Mouse (Mus musculus) midbrain, embryonic 12.5 days (tissue): ENCODE data around the gene Lrrc28. TPM values are rescaled to one million over a fixed set of nuclear protein-coding genes. Genes with fewer than 3 reads are reported as not detected.
"Not testable (repeated sequence)": the region's sequence is repeated elsewhere in the genome, so short reads cannot be mapped to it uniquely, and the experiment has no call there.

ENCODE experiments used
- ATAC-seq: fragments of 200-750 bp; cut with Nextera tagmentation; 2 replicates; pipeline ENCODE4 v1.8.0; 2017; ENCODE audit warnings: low read depth, moderate TSS enrichment, moderate library complexity; ENCODE audit not compliant: low FRiP score
- H3K27ac ChIP-seq: fragments of 300-500 bp; sonication (generic); replicated peaks from 2 replicates; pipeline ENCODE4 v1.5.1; 2016; ENCODE audit warnings: mild to moderate bottlenecking
- H3K27me3 ChIP-seq: fragments of 300-500 bp; sonication (generic); 2 replicates; pipeline ENCODE4 v1.6.1; 2016; ENCODE audit warnings: mild to moderate bottlenecking
- H3K36me3 ChIP-seq: fragments of 300-500 bp; sonication (generic); 2 replicates; pipeline ENCODE4 v1.6.1; 2016
- H3K4me1 ChIP-seq: fragments of 300-500 bp; sonication (generic); 2 replicates; pipeline ENCODE4 v1.6.1; 2016
- H3K4me2 ChIP-seq: fragments of 300-500 bp; sonication (generic); replicated peaks from 2 replicates; pipeline ENCODE4 v1.6.1; 2016; ENCODE audit warnings: mild to moderate bottlenecking, moderate library complexity
- H3K4me3 ChIP-seq: fragments of 300-500 bp; sonication (generic); 2 replicates; pipeline ENCODE4 v1.5.1; 2016; ENCODE audit warnings: mild to moderate bottlenecking
- H3K9ac ChIP-seq: fragments of 300-500 bp; sonication (generic); replicated peaks from 2 replicates; pipeline ENCODE4 v1.6.1; 2016; ENCODE audit warnings: mild to moderate bottlenecking, moderate library complexity
- H3K9me3 ChIP-seq: fragments of 300-500 bp; sonication (generic); 2 replicates; pipeline ENCODE4 v1.6.1; 2016; ENCODE audit warnings: mild to moderate bottlenecking
- WGBS: fragments of 180-500 bp; shearing (Covaris S2); methylation state at CpG from one replicate; pipeline ENCODE4 v1.1.7; 2016; 5-methylcytosine and 5-hydroxymethylcytosine counted together
- polyA plus RNA-seq: library from polyadenylated mRNA; unstranded; fragments of >200 nt; fragmentation: Nextera tagmentation; extraction: Ambion mirVana; gene quantifications from 2 replicates; pipeline ENCODE4 v1.2.1, GENCODE M21; 2016

The Lrrc28 gene
- polyA plus RNA-seq, 1 experiment from 2014 or later: 29.8 TPM

DNA sequence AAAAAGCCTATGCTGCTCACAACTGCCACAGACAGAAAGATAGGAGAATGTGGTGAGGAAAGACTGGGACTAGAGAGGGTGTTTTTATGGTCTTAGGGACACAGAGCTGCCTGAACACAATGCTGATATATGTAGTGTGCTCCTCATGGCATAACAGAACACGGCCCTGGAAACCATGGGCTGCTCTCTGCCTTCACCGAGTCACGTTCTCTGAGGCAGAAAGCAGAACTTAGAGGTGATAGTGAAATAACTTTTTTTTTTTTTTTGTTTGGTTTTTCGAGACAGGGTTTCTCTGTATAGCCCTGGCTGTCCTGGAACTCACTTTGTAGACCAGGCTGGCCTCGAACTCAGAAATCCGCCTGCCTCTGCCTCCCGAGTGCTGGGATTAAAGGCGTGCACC lies 121.0 kb downstream of the Lrrc28 start:
- H3K27me3 ChIP-seq, H3K4me2 ChIP-seq, H3K9ac ChIP-seq, ATAC-seq, H3K36me3 ChIP-seq, H3K4me3 ChIP-seq, H3K9me3 ChIP-seq: not testable (repeated sequence)
- Histone ChIP-seq H3K27ac (0 out of 2 replicates have a peak overlapping the region, but pooled peaks have one; percentile 54), H3K4me1 (peaks cover 18% of the 10 kb centered on the region)
- 94% methylated on average over 8 of the region's 8 CpGs for whole genome bisulfite sequencing

- WGBS: 40% methylated on average over 7 of the region's 7 CpGs
- Histone ChIP-seq H3K27me3 (no peaks in the 10 kb centered on the region), H3K4me1 (peaks cover 16% of the 10 kb centered on the region), H3K9me3 (no peaks in the 10 kb centered on the region), H3K4me2 (no peak overlapping the region; the same call in 1 of the 2 replicates), H3K4me3 (no peak overlapping the region), H3K27ac (peak overlapping the region; percentile 54), H3K36me3 (no peaks in the 10 kb centered on the region), H3K9ac (no peak overlapping the region)
- peak; percentile 56; the same call in 1 of the 2 replicates for ATAC-seq
Observed at GRCm38 (mm10) chr7:67523400-67523799, 121.7 kb downstream of the Lrrc28 start.

- H3K36me3 ChIP-seq, H3K27ac ChIP-seq, H3K4me2 ChIP-seq, H3K4me3 ChIP-seq, ATAC-seq, H3K9ac ChIP-seq, H3K27me3 ChIP-seq, H3K9me3 ChIP-seq: not testable (repeated sequence)
- peaks cover 10% of the 10 kb centered on the region for H3K4me1 ChIP-seq
- 91% methylated on average over 5 of the region's 5 CpGs for WGBS
Observed at GRCm38 (mm10) chr7:67521731-67522130, 123.3 kb downstream of the Lrrc28 start.

DNA sequence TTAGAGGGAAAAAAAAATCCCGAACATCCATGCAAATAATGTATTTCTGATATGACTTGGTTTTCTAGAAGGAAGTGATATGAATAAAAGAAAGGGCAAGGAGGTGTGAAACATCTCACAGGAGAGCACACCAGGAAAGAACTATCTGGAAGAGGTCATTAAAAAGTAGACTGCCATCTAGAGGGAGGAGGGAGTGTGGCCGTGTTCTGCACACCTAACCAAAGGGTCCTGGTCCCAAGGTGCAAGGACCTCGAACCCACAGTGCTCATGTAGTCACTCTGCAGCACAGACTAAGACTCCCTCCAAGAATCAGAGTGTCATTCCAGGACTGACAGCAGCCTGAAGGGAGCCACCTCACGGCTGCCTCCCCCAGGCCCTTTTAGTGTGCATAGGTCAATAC lies 124.1 kb downstream of the Lrrc28 start:
- no peak for ATAC-seq
- Histone ChIP-seq H3K9me3 (no peaks in the 10 kb centered on the region), H3K4me3 (no peak overlapping the region), H3K4me2 (no peak overlapping the region), H3K4me1 (peaks cover 10% of the 10 kb centered on the region), H3K27me3 (no peaks in the 10 kb centered on the region), H3K27ac (no peak overlapping the region), H3K36me3 (no peaks in the 10 kb centered on the region), H3K9ac (no peak overlapping the region)
- WGBS: 86% methylated on average over 4 of the region's 4 CpGs

GRCm38 (mm10) chr7:67520001-67520400 lies 125.1 kb downstream of the Lrrc28 start:
- no peak overlapping the region for H3K9ac ChIP-seq
- no peak overlapping the region for H3K4me3 ChIP-seq
- no peaks in the 10 kb centered on the region for H3K9me3 ChIP-seq
- H3K27me3 ChIP-seq: no peaks in the 10 kb centered on the region
- H3K36me3 ChIP-seq: no peaks in the 10 kb centered on the region
- H3K4me2 ChIP-seq: no peak overlapping the region
- no peak overlapping the region for H3K27ac ChIP-seq
- no peak for ATAC-seq
- peaks cover 10% of the 10 kb centered on the region for H3K4me1 ChIP-seq
- 91% methylated on average over 10 of the region's 10 CpGs for WGBS

GRCm38 (mm10) chr7:67515621-67516020 lies 129.4 kb downstream of the Lrrc28 start:
- WGBS: 90% methylated on average over 9 of the region's 9 CpGs
- H3K36me3 ChIP-seq: no peaks in the 10 kb centered on the region
- no peak overlapping the region for H3K9ac ChIP-seq
- no peak overlapping the region for H3K27ac ChIP-seq
- no peak for ATAC-seq
- H3K4me2 ChIP-seq: no peak overlapping the region
- no peaks in the 10 kb centered on the region for H3K4me1 ChIP-seq
- no peaks in the 10 kb centered on the region for H3K9me3 ChIP-seq
- no peaks in the 10 kb centered on the region for H3K27me3 ChIP-seq
- H3K4me3 ChIP-seq: no peak overlapping the region

DNA sequence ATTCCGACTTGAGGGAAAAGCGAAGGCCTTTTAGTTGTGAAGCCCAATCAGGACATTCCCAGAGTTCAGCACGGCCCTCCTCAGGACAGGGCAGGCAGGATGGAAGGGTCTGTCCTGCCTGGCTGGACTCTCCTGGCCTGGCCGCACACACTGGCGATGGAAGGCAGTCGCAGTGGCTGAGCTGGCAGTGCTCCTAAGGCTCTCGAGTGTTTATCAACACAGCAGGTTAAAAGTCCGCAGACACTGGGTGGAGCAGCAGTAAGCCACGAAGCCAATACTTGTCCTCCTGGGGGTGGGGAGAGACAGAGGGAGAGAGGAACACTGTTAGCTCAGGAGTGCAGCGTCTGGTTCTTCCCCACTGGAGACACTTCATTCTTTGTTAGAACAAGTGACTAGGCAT lies 130.2 kb downstream of the Lrrc28 start:
- H3K4me3 ChIP-seq: no peak overlapping the region
- H3K9ac ChIP-seq: no peak overlapping the region
- no peak overlapping the region for H3K4me2 ChIP-seq
- WGBS: 58% methylated on average over 10 of the region's 10 CpGs
- no peaks in the 10 kb centered on the region for H3K4me1 ChIP-seq
- no peak for ATAC-seq
- no peaks in the 10 kb centered on the region for H3K27me3 ChIP-seq
- H3K27ac ChIP-seq: no peak overlapping the region
- no peaks in the 10 kb centered on the region for H3K9me3 ChIP-seq
- no peaks in the 10 kb centered on the region for H3K36me3 ChIP-seq

DNA sequence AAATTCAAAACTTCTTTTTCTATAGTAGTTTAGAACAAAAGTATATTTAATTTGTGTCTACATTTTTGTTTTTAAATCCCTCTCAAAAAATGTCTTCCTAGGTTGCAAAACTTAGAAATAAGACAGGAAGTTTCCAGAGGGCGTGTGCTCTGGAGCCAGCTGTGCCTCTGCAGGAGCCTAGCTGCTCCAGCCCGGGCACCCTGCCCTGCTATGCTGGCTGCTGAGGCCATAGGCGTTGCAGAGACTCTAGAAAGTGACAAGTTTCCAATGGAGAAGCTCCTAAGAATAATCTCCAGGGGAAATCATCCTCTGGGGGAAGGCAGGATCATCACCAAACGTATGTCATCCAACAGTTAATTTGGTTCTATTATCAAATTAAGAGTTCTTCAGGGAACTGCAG lies 130.7 kb downstream of the Lrrc28 start:
- H3K4me2 ChIP-seq: no peak overlapping the region
- H3K27me3 ChIP-seq: no peaks in the 10 kb centered on the region
- H3K9me3 ChIP-seq: no peaks in the 10 kb centered on the region
- ATAC-seq: no peak
- no peaks in the 10 kb centered on the region for H3K4me1 ChIP-seq
- H3K4me3 ChIP-seq: no peak overlapping the region
- 78% methylated on average over 4 of the region's 4 CpGs for WGBS
- no peak overlapping the region for H3K9ac ChIP-seq
- no peaks in the 10 kb centered on the region for H3K36me3 ChIP-seq
- H3K27ac ChIP-seq: no peak overlapping the region

GRCm38 (mm10) chr7:67513656-67514055 lies 131.4 kb downstream of the Lrrc28 start:
- H3K9ac ChIP-seq: no peak overlapping the region
- H3K4me3 ChIP-seq: no peak overlapping the region
- no peaks in the 10 kb centered on the region for H3K4me1 ChIP-seq
- no peak for ATAC-seq
- H3K36me3 ChIP-seq: no peaks in the 10 kb centered on the region
- no peaks in the 10 kb centered on the region for H3K9me3 ChIP-seq
- no peaks in the 10 kb centered on the region for H3K27me3 ChIP-seq
- 77% methylated on average over 4 of the region's 4 CpGs for WGBS
- H3K27ac ChIP-seq: no peak overlapping the region
- no peak overlapping the region for H3K4me2 ChIP-seq

DNA sequence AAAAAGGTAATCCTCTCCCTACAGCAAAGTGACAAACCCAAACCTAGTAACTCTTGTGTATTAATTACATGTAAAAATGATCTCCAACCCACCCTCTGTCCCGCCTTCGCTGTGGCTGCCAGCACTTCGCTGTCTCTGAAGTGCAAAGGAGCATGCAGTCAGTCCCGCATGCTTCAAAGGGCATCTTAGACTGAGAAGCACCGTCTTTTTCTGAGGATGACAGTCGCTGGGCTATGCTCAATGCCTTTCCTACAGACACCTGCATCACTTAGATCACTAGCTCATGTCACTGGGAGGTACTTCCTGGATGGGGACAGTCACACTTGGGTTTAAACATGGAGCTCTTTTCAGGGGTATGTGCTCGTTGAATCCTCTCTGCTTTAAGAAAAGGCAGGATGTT lies 133.5 kb downstream of the Lrrc28 start:
- WGBS: 81% methylated on average over 7 of the region's 7 CpGs
- H3K9ac ChIP-seq: no peak overlapping the region
- no peaks in the 10 kb centered on the region for H3K4me1 ChIP-seq
- no peak overlapping the region for H3K4me3 ChIP-seq
- H3K27me3 ChIP-seq: no peaks in the 10 kb centered on the region
- no peak for ATAC-seq
- H3K4me2 ChIP-seq: no peak overlapping the region
- H3K27ac ChIP-seq: no peak overlapping the region
- H3K36me3 ChIP-seq: no peaks in the 10 kb centered on the region
- no peaks in the 10 kb centered on the region for H3K9me3 ChIP-seq

GRCm38 (mm10) chr7:67503281-67504010 lies 141.6 kb downstream of the Lrrc28 start:
- Histone ChIP-seq H3K36me3 (no peaks in the 10 kb centered on the region), H3K4me3 (no peak overlapping the region), H3K9ac (no peak overlapping the region), H3K9me3 (no peaks in the 10 kb centered on the region), H3K4me2 (no peak overlapping the region), H3K4me1 (no peaks in the 10 kb centered on the region), H3K27me3 (no peaks in the 10 kb centered on the region), H3K27ac (no peak overlapping the region; the same call in 1 of the 2 replicates)
- ATAC-seq: no peak
- 63% methylated on average over 7 of the region's 7 CpGs for WGBS

DNA sequence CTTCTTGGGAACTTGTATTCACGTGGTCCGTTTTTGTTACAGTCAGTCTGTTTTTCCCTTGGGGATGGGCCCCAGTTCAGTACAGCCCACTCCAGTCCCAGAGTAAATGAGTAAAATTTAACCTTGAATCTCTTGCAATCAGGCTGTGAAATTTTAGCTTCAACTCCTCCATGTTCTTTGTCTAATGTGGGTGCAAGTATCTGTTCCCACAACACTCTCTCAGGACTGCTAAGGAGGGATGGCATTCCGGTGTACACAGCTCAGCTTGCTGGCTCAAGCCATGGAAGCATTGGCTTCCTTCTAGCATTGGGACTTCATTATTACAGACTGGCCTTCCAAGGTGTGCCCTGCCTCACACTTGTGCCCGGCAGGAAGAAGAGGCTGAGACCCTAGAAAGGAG lies 142.4 kb downstream of the Lrrc28 start:
- Histone ChIP-seq H3K36me3 (no peaks in the 10 kb centered on the region), H3K27ac (no peak overlapping the region), H3K27me3 (no peaks in the 10 kb centered on the region), H3K9me3 (no peaks in the 10 kb centered on the region), H3K9ac (no peak overlapping the region), H3K4me3 (no peak overlapping the region), H3K4me1 (no peaks in the 10 kb centered on the region), H3K4me2 (no peak overlapping the region)
- 80% methylated on average over 4 of the region's 4 CpGs for WGBS
- no peak for ATAC-seq

- no peaks in the 10 kb centered on the region for H3K36me3 ChIP-seq
- H3K4me3 ChIP-seq: no peak overlapping the region
- H3K4me1 ChIP-seq: no peaks in the 10 kb centered on the region
- H3K4me2 ChIP-seq: no peak overlapping the region
- no peak overlapping the region for H3K27ac ChIP-seq
- H3K27me3 ChIP-seq: no peaks in the 10 kb centered on the region
- no peak for ATAC-seq
- 79% methylated on average over 5 of the region's 5 CpGs for WGBS
- no peak overlapping the region for H3K9ac ChIP-seq
- no peaks in the 10 kb centered on the region for H3K9me3 ChIP-seq
Observed at GRCm38 (mm10) chr7:67500878-67501277, 144.2 kb downstream of the Lrrc28 start.
